Mouse (Mus musculus) hindbrain, embryonic 12.5 days (tissue): ENCODE measurements at regions not wholly inside any gene's neighbourhood (a gene's known extent, or its start where the extent isn't known, plus 50 kb on each side); places are given as distances from the start of the nearest gene placed in this dataset.

Source experiments
- ATAC-seq: fragments of 200-750 bp; cut with Nextera tagmentation; 2 replicates; pipeline ENCODE4 v1.8.0; 2017; ENCODE audit warnings: moderate TSS enrichment; ENCODE audit not compliant: low FRiP score
- H3K27ac ChIP-seq: fragments of 300-500 bp; sonication (generic); 2 replicates; pipeline ENCODE4 v1.5.1; 2016; ENCODE audit warnings: mild to moderate bottlenecking
- H3K27me3 ChIP-seq: fragments of 300-500 bp; sonication (generic); 2 replicates; pipeline ENCODE4 v1.6.1; 2016; ENCODE audit warnings: mild to moderate bottlenecking
- H3K36me3 ChIP-seq: fragments of 300-500 bp; sonication (generic); 2 replicates; pipeline ENCODE4 v1.6.1; 2016; ENCODE audit warnings: mild to moderate bottlenecking
- H3K4me1 ChIP-seq: fragments of 300-500 bp; sonication (generic); 2 replicates; pipeline ENCODE4 v1.6.1; 2016
- H3K4me2 ChIP-seq: fragments of 300-500 bp; sonication (generic); replicated peaks from 2 replicates; pipeline ENCODE4 v1.6.1; 2016; ENCODE audit warnings: mild to moderate bottlenecking
- H3K4me3 ChIP-seq: fragments of 300-500 bp; sonication (generic); 2 replicates; pipeline ENCODE4 v1.5.1; 2016; ENCODE audit warnings: mild to moderate bottlenecking
- H3K9ac ChIP-seq: fragments of 300-500 bp; sonication (generic); 2 replicates; pipeline ENCODE4 v1.6.1; 2016; ENCODE audit warnings: mild to moderate bottlenecking, moderate library complexity
- H3K9me3 ChIP-seq: fragments of 300-500 bp; sonication (generic); replicated peaks from 2 replicates; pipeline ENCODE4 v1.6.1; 2016; ENCODE audit warnings: mild to moderate bottlenecking
- WGBS: fragments of 180-500 bp; shearing (Covaris S2); methylation state at CpG from one replicate; pipeline ENCODE4 v1.1.7; 2016; 5-methylcytosine and 5-hydroxymethylcytosine counted together

GRCm38 (mm10) chr13:102132154-102132553 is 364.1 kb upstream of the Pik3r1 start:
- Histone ChIP-seq H3K36me3 (no peaks in the 10 kb centered on the region), H3K27me3 (no peaks in the 10 kb centered on the region), H3K4me1 (no peaks in the 10 kb centered on the region; the same call in 1 of the 2 replicates), H3K9me3 (no peaks in the 10 kb centered on the region), H3K4me3 (no peak overlapping the region), H3K9ac (no peak overlapping the region), H3K4me2 (no peak overlapping the region), H3K27ac (no peak overlapping the region)
- 35% methylated on average over 5 of the region's 5 CpGs for WGBS
- ATAC-seq, result no peak

DNA sequence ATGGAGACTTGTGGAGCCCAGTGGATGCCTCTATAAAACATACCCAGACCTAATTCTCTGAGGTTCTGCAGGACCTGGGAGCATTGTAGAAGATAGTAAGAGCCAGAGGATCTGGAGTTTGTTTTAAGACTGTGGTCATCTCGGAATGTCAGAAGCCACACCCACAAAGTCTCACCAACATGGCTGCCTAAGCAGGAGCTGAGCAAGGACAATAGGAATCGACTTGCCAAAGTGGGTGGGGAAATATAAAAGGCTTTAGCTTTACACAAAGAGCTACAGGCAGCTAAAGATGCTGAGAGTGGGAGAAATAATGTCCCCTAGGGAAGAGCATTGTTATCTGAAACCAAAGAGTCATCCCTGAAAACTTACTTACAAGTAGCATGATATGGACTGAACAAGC is 364.7 kb upstream of the Pik3r1 start:
- no peaks in the 10 kb centered on the region for H3K27me3 ChIP-seq
- no peak for ATAC-seq
- no peaks in the 10 kb centered on the region for H3K36me3 ChIP-seq
- 54% methylated on average over 2 of the region's 2 CpGs for WGBS
- no peak overlapping the region for H3K4me2 ChIP-seq
- no peaks in the 10 kb centered on the region; the same call in 1 of the 2 replicates for H3K4me1 ChIP-seq
- no peak overlapping the region for H3K9ac ChIP-seq
- no peak overlapping the region for H3K27ac ChIP-seq
- H3K9me3 ChIP-seq, result no peaks in the 10 kb centered on the region
- no peak overlapping the region for H3K4me3 ChIP-seq

DNA sequence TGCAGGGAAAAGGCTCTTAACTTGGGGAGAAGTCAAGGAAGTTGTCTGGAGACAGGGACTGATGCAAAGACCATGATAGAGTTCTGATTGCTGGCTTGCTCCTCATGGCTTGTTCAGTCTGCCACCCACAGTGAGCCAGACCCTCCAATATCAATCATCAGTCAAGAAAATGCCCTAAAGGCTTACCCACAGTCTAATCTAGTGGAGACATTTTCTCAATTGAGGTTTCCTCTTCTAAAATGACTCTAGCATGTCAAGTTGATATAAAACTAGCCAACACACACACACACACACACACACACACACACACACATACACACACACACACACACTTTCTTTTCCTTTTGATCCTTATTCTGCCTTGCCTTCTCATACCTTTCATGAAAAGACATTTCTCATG is 367.2 kb upstream of the Pik3r1 start:
- Histone ChIP-seq H3K9me3 (no peaks in the 10 kb centered on the region), H3K9ac (no peak overlapping the region), H3K36me3 (no peaks in the 10 kb centered on the region), H3K4me3 (no peak overlapping the region), H3K27ac (no peak overlapping the region), H3K27me3 (no peaks in the 10 kb centered on the region), H3K4me2 (no peak overlapping the region), H3K4me1 (no peaks in the 10 kb centered on the region; the same call in 1 of the 2 replicates)
- no peak for ATAC-seq

DNA sequence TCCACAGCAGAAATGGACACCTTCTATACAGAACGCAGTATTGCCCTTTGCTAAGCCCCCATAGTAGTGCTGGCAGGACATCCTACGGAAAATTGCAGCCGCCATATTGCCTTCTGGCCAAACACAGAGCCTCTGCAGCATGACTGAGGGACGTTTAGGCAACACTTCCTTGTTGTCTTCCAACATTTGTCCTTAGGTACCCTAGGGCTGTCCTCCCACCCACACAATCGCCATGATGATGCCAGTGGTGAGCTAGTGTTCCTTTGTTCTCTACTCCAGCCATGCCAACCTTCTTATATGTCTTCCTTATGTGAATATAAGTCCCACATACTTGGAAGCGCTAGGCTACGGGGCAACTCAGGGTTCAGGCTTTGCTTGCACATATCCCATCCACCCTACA is 375.0 kb upstream of the Pik3r1 start:
- H3K4me1 ChIP-seq, result no peaks in the 10 kb centered on the region
- ATAC-seq, result no peak
- no peak overlapping the region for H3K27ac ChIP-seq
- no peak overlapping the region for H3K4me2 ChIP-seq
- no peak overlapping the region for H3K4me3 ChIP-seq
- no peaks in the 10 kb centered on the region for H3K9me3 ChIP-seq
- H3K27me3 ChIP-seq, result no peaks in the 10 kb centered on the region
- 90% methylated on average over 7 of the region's 7 CpGs for WGBS
- H3K36me3 ChIP-seq, result no peaks in the 10 kb centered on the region
- H3K9ac ChIP-seq, result no peak overlapping the region

GRCm38 (mm10) chr13:102143848-102144247 is 375.8 kb upstream of the Pik3r1 start:
- Histone ChIP-seq H3K27ac (no peak overlapping the region), H3K36me3 (no peaks in the 10 kb centered on the region), H3K4me1 (no peaks in the 10 kb centered on the region), H3K9me3 (no peaks in the 10 kb centered on the region), H3K27me3 (no peaks in the 10 kb centered on the region), H3K9ac (no peak overlapping the region), H3K4me2 (no peak overlapping the region), H3K4me3 (no peak overlapping the region)
- ATAC-seq, result no peak
- WGBS, result 85% methylated on average over 2 of the region's 2 CpGs

- Histone ChIP-seq H3K36me3 (no peaks in the 10 kb centered on the region), H3K9ac (no peak overlapping the region), H3K4me3 (no peak overlapping the region), H3K4me2 (no peak overlapping the region), H3K9me3 (no peaks in the 10 kb centered on the region), H3K27me3 (no peaks in the 10 kb centered on the region), H3K4me1 (no peaks in the 10 kb centered on the region), H3K27ac (no peak overlapping the region)
- no peak for ATAC-seq
- WGBS, result 92% methylated on average over 2 of the region's 2 CpGs
Observed at GRCm38 (mm10) chr13:102148039-102148438, 380.0 kb upstream of the Pik3r1 start.

- Histone ChIP-seq H3K9ac (no peak overlapping the region), H3K4me1 (peaks cover 11% of the 10 kb centered on the region), H3K9me3 (no peaks in the 10 kb centered on the region), H3K27me3 (no peaks in the 10 kb centered on the region), H3K27ac (no peak overlapping the region), H3K36me3 (no peaks in the 10 kb centered on the region), H3K4me3 (no peak overlapping the region), H3K4me2 (0 out of 2 replicates have a peak overlapping the region, but pooled peaks have one; percentile 11)
- ATAC-seq, result peak; percentile 77
- 41% methylated on average over 5 of the region's 5 CpGs for WGBS
Observed at GRCm38 (mm10) chr13:102153785-102154608, 386.0 kb upstream of the Pik3r1 start.

- Histone ChIP-seq H3K36me3 (no peaks in the 10 kb centered on the region), H3K27ac (no peak overlapping the region), H3K4me1 (peaks cover 11% of the 10 kb centered on the region), H3K9ac (no peak overlapping the region), H3K4me2 (no peak overlapping the region), H3K4me3 (no peak overlapping the region), H3K9me3 (no peaks in the 10 kb centered on the region), H3K27me3 (no peaks in the 10 kb centered on the region)
- ATAC-seq, result no peak
- 44% methylated on average over 2 of the region's 2 CpGs for WGBS
Observed at GRCm38 (mm10) chr13:102154609-102154899, 386.5 kb upstream of the Pik3r1 start.

GRCm38 (mm10) chr13:102157369-102158130 is 389.5 kb upstream of the Pik3r1 start:
- ATAC-seq, result no peak
- Histone ChIP-seq H3K36me3 (no peaks in the 10 kb centered on the region), H3K4me3 (no peak overlapping the region), H3K4me2 (no peak overlapping the region), H3K9ac (no peak overlapping the region), H3K9me3 (no peaks in the 10 kb centered on the region), H3K27ac (no peak overlapping the region), H3K27me3 (no peaks in the 10 kb centered on the region), H3K4me1 (peaks cover 11% of the 10 kb centered on the region)
- 40% methylated on average over 6 of the region's 6 CpGs for WGBS

DNA sequence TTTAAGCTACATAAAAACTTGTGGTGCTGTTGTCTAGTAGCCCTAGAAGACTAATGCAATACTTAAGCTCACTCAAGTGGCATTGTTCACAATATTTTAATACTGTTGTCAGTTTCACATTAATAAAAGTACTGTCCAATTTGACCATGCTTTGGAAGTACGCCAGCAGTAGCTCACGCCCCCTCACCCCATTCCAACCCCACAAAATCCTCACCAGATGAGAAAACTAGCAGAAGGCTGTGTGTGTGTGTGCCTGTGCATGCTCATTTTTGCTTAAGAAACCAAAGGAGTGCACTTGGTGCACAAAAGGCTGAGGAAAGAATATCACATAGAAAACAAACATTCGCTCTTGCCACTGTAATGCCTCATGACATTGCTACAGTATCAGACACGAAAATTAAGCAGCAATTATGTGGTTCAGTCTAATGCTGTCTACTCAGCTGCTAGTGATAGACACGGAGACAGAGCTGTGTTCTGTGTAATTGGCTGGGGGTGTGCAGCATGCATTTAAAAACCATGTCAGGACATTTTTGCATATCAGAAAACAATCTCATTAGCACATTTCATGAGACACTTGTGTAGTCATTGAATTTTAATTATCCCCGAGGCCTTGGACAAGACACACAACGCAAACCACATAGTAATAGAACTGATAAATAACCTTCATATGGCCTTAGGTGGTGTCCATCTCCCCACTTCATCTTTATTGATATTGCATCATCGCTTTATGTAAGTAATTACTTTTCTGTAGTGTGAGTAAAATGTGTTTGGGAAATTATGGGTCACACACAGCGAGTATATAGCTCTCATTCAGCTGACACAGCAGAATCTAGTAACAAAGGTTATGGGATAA is 405.6 kb upstream of the Pik3r1 start:
- 76% methylated on average over 9 of the region's 9 CpGs for WGBS
- ATAC-seq, result peak; percentile 52; the same call in 1 of the 2 replicates
- Histone ChIP-seq H3K27ac (no peak overlapping the region), H3K9ac (no peak overlapping the region), H3K4me3 (no peak overlapping the region), H3K36me3 (no peaks in the 10 kb centered on the region), H3K4me1 (no peaks in the 10 kb centered on the region), H3K9me3 (no peaks in the 10 kb centered on the region), H3K4me2 (no peak overlapping the region), H3K27me3 (no peaks in the 10 kb centered on the region)

- H3K36me3 ChIP-seq, result no peaks in the 10 kb centered on the region
- no peak overlapping the region for H3K9ac ChIP-seq
- WGBS, result 92% methylated on average over 3 of the region's 3 CpGs
- no peak for ATAC-seq
- no peak overlapping the region for H3K27ac ChIP-seq
- H3K4me2 ChIP-seq, result no peak overlapping the region
- no peaks in the 10 kb centered on the region for H3K9me3 ChIP-seq
- H3K27me3 ChIP-seq, result no peaks in the 10 kb centered on the region
- no peaks in the 10 kb centered on the region for H3K4me1 ChIP-seq
- H3K4me3 ChIP-seq, result no peak overlapping the region
Observed at GRCm38 (mm10) chr13:102174431-102174830, 406.4 kb upstream of the Pik3r1 start.

GRCm38 (mm10) chr13:102174896-102175295 is 406.9 kb upstream of the Pik3r1 start:
- no peaks in the 10 kb centered on the region for H3K27me3 ChIP-seq
- no peaks in the 10 kb centered on the region for H3K36me3 ChIP-seq
- H3K4me1 ChIP-seq, result no peaks in the 10 kb centered on the region
- ATAC-seq, result no peak
- H3K9ac ChIP-seq, result no peak overlapping the region
- no peak overlapping the region for H3K4me3 ChIP-seq
- no peak overlapping the region for H3K4me2 ChIP-seq
- no peak overlapping the region for H3K27ac ChIP-seq
- no peaks in the 10 kb centered on the region for H3K9me3 ChIP-seq
- WGBS, result 83% methylated on average over 2 of the region's 2 CpGs
